Mouse (Mus musculus) forebrain, embryonic 16.5 days (tissue): ENCODE measurements at regions not wholly inside any gene's neighbourhood (a gene's known extent, or its start where the extent isn't known, plus 50 kb on each side); places are given as distances from the start of the nearest gene placed in this dataset.
A peak's percentile ranks its signal among the peaks of the same experiment; 100 is the strongest.

Experiments used
- ATAC-seq: fragments of 200-750 bp; cut with Nextera tagmentation; 2 replicates; pipeline ENCODE4 v1.8.0; 2017; ENCODE audit warnings: mild to moderate bottlenecking, moderate library complexity
- H3K27ac ChIP-seq: fragments of 300-500 bp; sonication (generic); 2 replicates; pipeline ENCODE4 v1.5.1; 2014; ENCODE audit warnings: low read length, control low read depth
- H3K27me3 ChIP-seq: fragments of 300-500 bp; sonication (generic); replicated peaks from 2 replicates; pipeline ENCODE4 v1.6.1; 2014; ENCODE audit warnings: low read length; ENCODE audit not compliant: control insufficient read depth, insufficient read depth
- H3K36me3 ChIP-seq: fragments of 300-500 bp; sonication (generic); 2 replicates; pipeline ENCODE4 v1.6.1; 2014; ENCODE audit not compliant: control insufficient read depth, insufficient read depth
- H3K4me1 ChIP-seq: fragments of 300-500 bp; sonication (generic); replicated peaks from 2 replicates; pipeline ENCODE4 v1.6.1; 2014; ENCODE audit warnings: low read length; ENCODE audit not compliant: control insufficient read depth, insufficient read depth
- H3K4me2 ChIP-seq: fragments of 300-500 bp; sonication (generic); 2 replicates; pipeline ENCODE4 v1.6.1; 2014; ENCODE audit warnings: mild to moderate bottlenecking, low read length, control low read depth
- H3K4me3 ChIP-seq: fragments of 300-500 bp; sonication (generic); replicated peaks from 2 replicates; pipeline ENCODE4 v1.5.1; 2014; ENCODE audit warnings: mild to moderate bottlenecking, low read length, control low read depth
- H3K9ac ChIP-seq: fragments of 300-500 bp; sonication (generic); replicated peaks from 2 replicates; pipeline ENCODE4 v1.6.1; 2014; ENCODE audit warnings: low read depth, low read length, control low read depth
- H3K9me3 ChIP-seq: fragments of 300-500 bp; sonication (generic); 2 replicates; pipeline ENCODE4 v1.6.1; 2016; ENCODE audit warnings: low read length; ENCODE audit not compliant: control insufficient read depth
- WGBS: fragments of 180-500 bp; shearing (Covaris S2); extraction: QIAGEN DNeasy Blood & Tissue Kit; methylation state at CpG from one replicate; pipeline ENCODE4 v1.1.7; 2014; 5-methylcytosine and 5-hydroxymethylcytosine counted together

DNA sequence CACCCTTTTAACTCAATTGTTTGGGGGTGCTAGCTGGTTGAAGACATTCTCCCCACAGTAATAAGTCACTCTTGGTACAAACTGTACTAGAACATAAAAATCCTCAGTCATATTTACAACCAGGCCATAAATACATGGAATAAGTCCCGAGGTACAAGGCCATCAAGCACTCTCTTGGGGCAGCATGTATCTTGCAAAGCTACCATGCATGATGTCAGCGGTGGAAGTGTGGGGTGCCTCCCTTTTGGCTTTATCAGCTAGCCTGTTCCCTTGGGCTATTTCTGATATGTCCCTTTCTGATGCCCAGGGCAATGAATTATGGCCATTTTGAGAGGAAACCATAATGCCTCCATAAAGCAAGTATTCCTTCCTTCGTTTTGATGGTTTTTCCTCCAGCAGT is 159.8 kb upstream of the Ddhd1 start:
- Histone ChIP-seq H3K9me3 (no peaks in the 10 kb centered on the region), H3K9ac (no peak overlapping the region), H3K27ac (no peak overlapping the region), H3K27me3 (no peaks in the 10 kb centered on the region), H3K36me3 (no peaks in the 10 kb centered on the region), H3K4me2 (no peak overlapping the region), H3K4me3 (no peak overlapping the region), H3K4me1 (no peaks in the 10 kb centered on the region)
- 85% methylated on average over 3 of the region's 3 CpGs for WGBS
- ATAC-seq = no peak

DNA sequence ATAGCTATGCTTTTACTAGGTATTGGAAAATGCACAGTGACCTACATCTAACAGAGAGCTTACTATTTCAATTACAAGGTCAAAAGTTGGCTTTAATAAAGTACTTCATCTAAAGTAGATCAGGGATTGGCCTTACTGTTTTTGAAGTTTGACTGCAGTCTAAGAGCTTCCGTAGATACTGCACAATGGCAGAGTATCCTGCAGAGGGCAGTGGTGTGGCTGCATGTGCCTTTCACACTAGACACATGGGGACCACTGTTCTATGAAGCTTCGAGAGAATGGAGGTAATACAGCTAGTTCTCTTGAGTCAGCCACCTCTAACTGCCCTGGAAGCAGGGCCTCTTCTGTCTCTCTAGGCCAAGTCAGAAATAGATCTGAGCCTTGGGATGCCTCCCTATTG is 166.7 kb upstream of the Ddhd1 start:
- no peaks in the 10 kb centered on the region for H3K27me3 ChIP-seq
- H3K9me3 ChIP-seq = no peaks in the 10 kb centered on the region
- no peak overlapping the region for H3K9ac ChIP-seq
- 77% methylated on average over 2 of the region's 2 CpGs for WGBS
- H3K4me1 ChIP-seq = no peaks in the 10 kb centered on the region
- no peak overlapping the region for H3K27ac ChIP-seq
- no peak overlapping the region for H3K4me3 ChIP-seq
- H3K36me3 ChIP-seq = no peaks in the 10 kb centered on the region
- no peak for ATAC-seq
- no peak overlapping the region for H3K4me2 ChIP-seq

DNA sequence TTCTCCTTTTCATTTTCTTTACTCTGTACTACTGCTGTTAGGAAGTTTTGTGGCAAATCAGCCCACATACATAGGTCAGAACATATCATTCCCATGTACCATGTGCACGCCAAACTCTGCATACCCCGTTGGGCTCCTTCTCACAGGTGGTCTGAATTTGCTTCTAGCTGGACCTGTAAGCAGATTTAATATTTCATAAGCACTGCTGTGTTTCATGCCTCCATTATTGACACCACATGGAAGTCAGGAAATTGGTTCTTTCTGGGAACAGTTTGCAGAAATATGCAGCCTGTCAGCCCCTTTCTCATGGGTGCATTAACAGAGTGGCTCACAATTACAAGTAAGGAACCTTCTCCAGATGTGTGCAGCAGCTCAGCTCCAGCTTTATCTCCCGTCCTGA is 168.1 kb upstream of the Ddhd1 start:
- Histone ChIP-seq H3K4me3 (no peak overlapping the region), H3K27ac (no peak overlapping the region), H3K4me1 (no peaks in the 10 kb centered on the region), H3K9me3 (no peaks in the 10 kb centered on the region), H3K4me2 (no peak overlapping the region), H3K9ac (no peak overlapping the region), H3K27me3 (no peaks in the 10 kb centered on the region), H3K36me3 (no peaks in the 10 kb centered on the region)
- ATAC-seq = no peak
- WGBS = 88% methylated on average over 3 of the region's 3 CpGs

DNA sequence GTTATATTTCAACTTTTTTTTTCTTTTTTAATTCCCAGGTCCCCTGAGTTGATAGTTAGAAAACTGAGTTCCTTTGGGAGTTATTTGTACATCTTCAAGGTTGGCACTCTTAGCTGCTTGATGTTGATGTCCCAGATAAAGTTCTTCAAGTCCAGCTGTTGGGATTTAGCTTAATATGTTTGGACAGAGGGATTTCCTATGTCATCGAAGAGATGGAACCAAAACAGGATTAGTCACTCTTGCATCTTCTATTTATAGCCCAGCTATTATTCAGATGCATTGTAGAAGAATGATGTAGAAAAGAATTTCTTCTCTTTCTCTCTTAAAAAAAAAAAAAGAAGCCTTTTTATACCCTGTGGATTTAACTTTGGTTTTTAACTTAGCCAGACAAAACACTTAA is 169.2 kb upstream of the Ddhd1 start:
- no peak overlapping the region for H3K4me3 ChIP-seq
- H3K4me1 ChIP-seq = no peaks in the 10 kb centered on the region
- no peak overlapping the region for H3K4me2 ChIP-seq
- ATAC-seq = no peak
- H3K9ac ChIP-seq = no peak overlapping the region
- H3K27ac ChIP-seq = no peak overlapping the region
- H3K36me3 ChIP-seq = no peaks in the 10 kb centered on the region
- H3K9me3 ChIP-seq = no peaks in the 10 kb centered on the region
- no peaks in the 10 kb centered on the region for H3K27me3 ChIP-seq
- WGBS = 67% methylated on average over 1 of the region's 1 CpGs

DNA sequence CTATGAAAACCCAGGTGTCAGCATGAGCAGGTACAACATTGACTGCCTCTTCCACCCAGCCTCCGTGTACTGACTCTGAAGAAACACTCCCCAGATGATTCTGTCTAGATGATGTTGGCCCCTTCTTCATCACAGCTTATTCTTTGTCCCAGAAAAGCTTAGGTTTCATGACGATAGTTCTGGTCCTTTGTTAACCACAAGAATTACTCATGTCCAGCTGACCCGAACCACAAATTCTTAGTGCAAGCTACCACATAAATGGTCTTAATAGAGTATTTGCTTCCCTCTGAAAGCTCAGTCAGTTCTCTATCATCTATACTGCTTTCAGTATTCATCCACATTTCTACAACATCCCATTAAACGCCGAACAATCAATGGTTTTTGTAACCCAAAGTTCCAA is 172.5 kb upstream of the Ddhd1 start:
- WGBS = 94% methylated on average over 5 of the region's 5 CpGs
- no peak overlapping the region for H3K4me2 ChIP-seq
- H3K9ac ChIP-seq = no peak overlapping the region
- no peak overlapping the region for H3K4me3 ChIP-seq
- ATAC-seq = no peak
- H3K9me3 ChIP-seq = no peaks in the 10 kb centered on the region
- H3K27me3 ChIP-seq = no peaks in the 10 kb centered on the region
- no peaks in the 10 kb centered on the region for H3K4me1 ChIP-seq
- H3K27ac ChIP-seq = no peak overlapping the region
- no peaks in the 10 kb centered on the region for H3K36me3 ChIP-seq

DNA sequence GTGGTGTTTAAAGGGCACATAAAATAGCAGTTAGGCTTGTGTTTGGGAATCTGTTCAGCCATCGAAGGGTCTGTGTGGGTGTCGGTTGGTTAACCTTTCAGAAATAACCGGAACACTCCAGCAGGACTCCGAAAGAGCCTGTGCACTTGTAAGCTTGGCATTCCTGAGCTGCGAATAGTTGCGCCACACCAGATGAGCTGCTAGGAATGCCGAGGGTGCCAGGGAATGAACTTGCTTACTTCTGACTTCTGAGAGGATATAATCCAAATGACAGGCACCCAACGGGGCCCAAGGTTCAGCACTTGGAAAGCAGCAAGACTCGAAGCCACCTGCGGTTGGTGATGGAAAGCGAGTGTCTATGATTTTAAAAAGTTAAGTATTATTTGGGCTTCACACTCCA is 179.1 kb upstream of the Ddhd1 start:
- no peak overlapping the region for H3K9ac ChIP-seq
- H3K4me2 ChIP-seq = no peak overlapping the region
- H3K4me3 ChIP-seq = no peak overlapping the region
- no peaks in the 10 kb centered on the region for H3K36me3 ChIP-seq
- no peak for ATAC-seq
- no peaks in the 10 kb centered on the region for H3K9me3 ChIP-seq
- no peaks in the 10 kb centered on the region for H3K27me3 ChIP-seq
- H3K4me1 ChIP-seq = no peaks in the 10 kb centered on the region
- WGBS = 87% methylated on average over 11 of the region's 11 CpGs
- no peak overlapping the region for H3K27ac ChIP-seq

DNA sequence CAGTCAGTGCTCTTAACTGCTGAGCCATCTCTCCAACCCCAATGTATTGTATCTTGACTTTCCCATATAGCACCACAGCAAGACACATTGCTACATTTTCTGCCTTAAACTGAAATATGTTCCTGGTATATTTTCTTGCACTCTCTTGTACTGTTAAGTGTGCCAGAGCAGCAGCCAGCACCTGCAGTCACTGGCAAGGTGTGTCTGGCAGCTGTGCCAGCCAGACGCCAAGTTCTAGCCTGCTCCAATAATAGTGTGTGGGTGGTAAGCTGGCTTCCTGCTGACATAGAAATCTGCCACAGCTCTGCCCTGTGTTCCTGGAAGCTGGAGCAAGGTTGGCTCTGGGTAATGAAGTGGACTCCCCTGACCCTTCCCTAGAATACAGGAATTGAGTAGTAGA is 185.9 kb upstream of the Ddhd1 start:
- no peaks in the 10 kb centered on the region for H3K36me3 ChIP-seq
- ATAC-seq = no peak
- no peak overlapping the region for H3K27ac ChIP-seq
- no peak overlapping the region for H3K9ac ChIP-seq
- H3K9me3 ChIP-seq = no peaks in the 10 kb centered on the region
- H3K4me2 ChIP-seq = no peak overlapping the region
- H3K4me1 ChIP-seq = no peaks in the 10 kb centered on the region
- H3K4me3 ChIP-seq = no peak overlapping the region
- 81% methylated on average over 1 of the region's 1 CpGs for WGBS
- no peaks in the 10 kb centered on the region for H3K27me3 ChIP-seq

DNA sequence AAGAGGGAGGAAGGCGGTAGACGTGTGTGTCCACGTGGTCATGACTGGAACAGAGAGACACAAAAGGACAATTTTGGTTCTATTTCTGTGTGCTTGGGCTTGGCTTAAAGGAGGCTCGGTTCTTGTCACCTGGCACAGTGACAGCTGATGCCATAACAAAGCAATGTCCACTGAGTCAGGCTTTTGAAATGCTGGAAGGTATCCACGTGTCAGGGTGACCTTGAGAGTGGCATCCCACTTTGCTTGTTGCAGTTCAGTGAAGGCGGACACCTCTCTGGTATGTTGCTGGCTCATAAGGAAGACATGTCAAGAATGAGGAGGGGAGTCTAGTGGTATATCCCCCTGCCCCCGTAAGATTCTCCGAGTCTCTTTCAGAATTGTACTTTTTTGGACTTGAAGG is 192.6 kb upstream of the Ddhd1 start:
- ATAC-seq = no peak
- no peaks in the 10 kb centered on the region for H3K9me3 ChIP-seq
- H3K4me2 ChIP-seq = no peak overlapping the region
- 78% methylated on average over 8 of the region's 8 CpGs for WGBS
- H3K27ac ChIP-seq = no peak overlapping the region
- H3K9ac ChIP-seq = no peak overlapping the region
- H3K27me3 ChIP-seq = no peaks in the 10 kb centered on the region
- no peak overlapping the region for H3K4me3 ChIP-seq
- H3K4me1 ChIP-seq = no peaks in the 10 kb centered on the region
- H3K36me3 ChIP-seq = no peaks in the 10 kb centered on the region

DNA sequence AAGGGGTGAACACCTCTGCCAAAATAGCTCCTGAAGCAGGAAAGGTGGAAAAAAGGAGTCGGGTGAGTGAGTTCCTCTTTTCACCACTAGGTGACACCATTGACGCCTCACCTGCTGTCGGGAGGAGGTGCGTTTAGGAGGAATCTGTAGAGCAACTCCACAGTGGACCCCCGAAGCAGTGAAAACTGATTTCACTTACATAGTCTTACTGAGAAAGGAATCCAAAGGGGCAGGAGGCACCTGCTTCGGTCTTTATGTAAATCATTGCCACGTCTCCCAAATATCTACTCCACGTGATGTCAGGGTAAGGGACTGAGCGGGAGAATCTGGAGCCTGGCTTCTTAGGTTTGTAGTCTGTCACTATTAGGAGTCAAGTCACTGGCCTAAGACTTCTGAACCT is 220.5 kb upstream of the Ddhd1 start:
- ATAC-seq = peak; percentile 69
- H3K4me1 ChIP-seq = no peaks in the 10 kb centered on the region; the same call in 1 of the 2 replicates
- H3K27me3 ChIP-seq = no peaks in the 10 kb centered on the region
- H3K4me3 ChIP-seq = no peak overlapping the region
- H3K9ac ChIP-seq = no peak overlapping the region
- 16% methylated on average over 9 of the region's 9 CpGs for WGBS
- no peaks in the 10 kb centered on the region for H3K36me3 ChIP-seq
- no peaks in the 10 kb centered on the region for H3K9me3 ChIP-seq
- peak overlapping the region; percentile 3; the same call in 1 of the 2 replicates for H3K4me2 ChIP-seq
- no peak overlapping the region for H3K27ac ChIP-seq

DNA sequence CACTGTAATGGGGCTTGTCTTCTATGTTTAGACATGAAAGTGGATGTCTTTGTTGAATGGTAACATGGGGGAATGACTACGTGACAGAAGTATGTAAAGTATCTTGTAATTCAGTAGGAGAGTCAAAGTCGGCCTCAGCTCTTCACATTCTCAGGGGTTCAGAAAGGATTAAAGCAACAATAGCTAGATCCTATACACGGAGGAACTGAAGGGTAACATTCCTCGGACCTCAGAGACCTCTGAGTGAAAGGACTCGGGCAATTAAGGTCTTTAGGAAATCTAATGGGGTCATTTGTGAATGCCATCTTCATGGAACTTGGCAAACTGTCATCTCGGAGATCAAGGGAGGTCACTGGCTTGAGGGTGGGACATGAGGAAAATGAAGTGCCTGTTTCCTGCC is 262.8 kb upstream of the Ddhd1 start:
- Histone ChIP-seq H3K4me2 (no peak overlapping the region), H3K27ac (no peak overlapping the region), H3K36me3 (no peaks in the 10 kb centered on the region), H3K9ac (no peak overlapping the region), H3K4me3 (no peak overlapping the region), H3K27me3 (no peaks in the 10 kb centered on the region), H3K9me3 (no peaks in the 10 kb centered on the region), H3K4me1 (no peaks in the 10 kb centered on the region)
- ATAC-seq = no peak
- under 1% methylated on average over 6 of the region's 6 CpGs for WGBS
